Mouse (Mus musculus) cerebellum, adult 8-10 months (tissue): ENCODE data around the gene Ash1l.
"Not testable (repeated sequence)": the region's sequence is repeated elsewhere in the genome, so short reads cannot be mapped to it uniquely, and the experiment has no call there.

ENCODE experiments used
- DNase-seq: peaks from one replicate; pipeline ENCODE4 v3.0.0; 2022

Gene Ash1l

DNA sequence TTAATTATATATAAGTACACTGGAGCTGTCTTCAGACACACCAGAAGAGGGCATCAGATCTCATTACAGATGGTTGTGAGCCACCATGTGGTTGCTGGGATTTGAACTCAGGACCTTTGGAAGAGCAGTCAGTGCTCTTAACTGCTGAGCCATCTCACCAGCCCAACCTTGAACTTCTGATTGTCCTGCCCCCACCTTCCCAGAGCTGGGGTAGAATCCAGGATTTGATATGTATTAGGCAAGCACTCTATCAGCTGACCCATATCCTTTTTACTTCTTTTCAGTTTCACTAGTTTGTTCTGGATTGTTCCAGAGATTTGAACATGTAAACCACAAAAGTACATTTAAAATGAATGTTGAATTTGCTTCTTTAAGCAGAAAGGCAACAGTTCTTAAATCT, 12.8 kb downstream of the Ash1l start:
- DNase-seq = not testable (repeated sequence)

- DNase-seq = no peak
Observed at GRCm38 (mm10) chr3:88975012-88975411, 24.6 kb downstream of the Ash1l start.

DNA sequence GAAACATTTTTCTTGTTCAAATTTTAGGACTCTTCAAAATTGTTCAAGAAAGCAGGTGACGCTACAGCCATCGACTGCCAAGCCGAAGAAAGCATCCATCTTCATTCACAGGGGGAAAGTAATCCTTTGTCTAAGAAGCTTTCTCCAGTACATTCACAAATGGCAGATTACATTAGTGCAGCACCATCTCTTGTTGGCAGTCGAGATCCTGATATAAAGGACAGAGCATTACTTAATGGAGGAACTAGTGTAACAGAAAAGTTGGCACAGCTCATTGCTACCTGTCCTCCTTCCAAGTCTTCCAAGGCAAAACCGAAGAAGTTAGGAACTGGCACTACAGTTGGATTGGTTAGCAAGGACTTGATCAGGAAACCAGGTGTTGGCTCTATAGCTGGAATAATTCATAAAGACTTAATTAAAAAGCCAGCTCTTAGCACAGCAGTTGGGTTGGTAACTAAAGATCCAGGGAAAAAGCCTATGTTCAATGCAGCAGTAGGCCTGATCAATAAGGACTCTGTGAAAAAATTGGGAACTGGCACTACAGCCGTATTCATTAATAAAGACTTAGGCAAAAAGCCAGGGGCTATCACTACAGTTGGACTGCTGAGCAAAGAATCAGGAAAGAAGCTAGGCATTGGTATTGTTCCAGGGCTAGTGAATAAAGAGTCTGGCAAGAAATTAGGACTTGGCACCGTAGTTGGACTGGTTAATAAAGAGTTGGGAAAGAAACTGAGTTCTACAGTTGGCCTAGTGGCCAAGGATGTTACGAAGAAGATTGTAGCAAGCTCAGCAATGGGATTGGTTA, 31.0 kb downstream of the Ash1l start:
- no peak for DNase-seq

- DNase-seq = no peak
Observed at GRCm38 (mm10) chr3:88983921-88984381, 33.5 kb downstream of the Ash1l start.

DNA sequence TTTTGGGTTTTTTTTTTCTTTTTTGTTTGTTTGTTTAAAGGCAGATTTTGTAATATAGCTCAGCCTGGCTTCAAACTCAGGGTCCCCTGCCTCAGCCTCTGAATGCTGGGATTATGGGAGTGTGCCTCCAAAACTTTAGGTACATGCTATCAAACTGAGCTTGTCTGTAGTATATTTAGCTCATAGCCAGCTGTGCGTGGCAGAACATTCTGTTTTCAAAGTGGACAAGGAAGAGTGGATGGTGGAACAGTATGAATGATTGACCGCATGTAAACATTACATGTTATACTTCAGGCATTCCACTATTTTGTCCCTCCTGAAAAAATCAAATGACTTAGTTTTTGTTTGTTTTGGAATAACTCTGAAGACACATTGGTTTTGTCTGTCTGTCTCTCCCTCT, 42.4 kb downstream of the Ash1l start:
- no peak for DNase-seq

GRCm38 (mm10) chr3:89001536-89001935, 51.1 kb downstream of the Ash1l start:
- DNase-seq = no peak

GRCm38 (mm10) chr3:89030896-89031295, 80.5 kb downstream of the Ash1l start:
- DNase-seq = not testable (repeated sequence)

DNA sequence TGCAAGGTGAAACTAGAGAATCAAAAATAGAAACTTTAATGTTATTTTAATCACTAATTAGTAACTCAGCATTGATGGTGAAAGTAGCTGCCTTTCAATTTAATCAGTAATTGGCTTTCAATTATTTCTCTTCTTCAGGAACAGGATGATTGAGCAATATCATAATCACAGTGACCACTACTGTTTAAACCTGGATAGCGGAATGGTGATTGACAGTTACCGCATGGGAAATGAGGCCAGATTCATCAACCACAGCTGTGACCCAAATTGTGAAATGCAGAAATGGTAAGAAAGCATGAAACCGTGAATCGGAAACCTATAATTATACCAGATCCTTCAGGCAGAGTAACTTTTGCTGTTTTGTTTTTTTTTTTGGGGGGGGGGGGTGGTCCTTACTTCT, 92.9 kb downstream of the Ash1l start:
- DNase-seq = no peak

GRCm38 (mm10) chr3:89058361-89058760, 107.9 kb downstream of the Ash1l start:
- no peak for DNase-seq

DNA sequence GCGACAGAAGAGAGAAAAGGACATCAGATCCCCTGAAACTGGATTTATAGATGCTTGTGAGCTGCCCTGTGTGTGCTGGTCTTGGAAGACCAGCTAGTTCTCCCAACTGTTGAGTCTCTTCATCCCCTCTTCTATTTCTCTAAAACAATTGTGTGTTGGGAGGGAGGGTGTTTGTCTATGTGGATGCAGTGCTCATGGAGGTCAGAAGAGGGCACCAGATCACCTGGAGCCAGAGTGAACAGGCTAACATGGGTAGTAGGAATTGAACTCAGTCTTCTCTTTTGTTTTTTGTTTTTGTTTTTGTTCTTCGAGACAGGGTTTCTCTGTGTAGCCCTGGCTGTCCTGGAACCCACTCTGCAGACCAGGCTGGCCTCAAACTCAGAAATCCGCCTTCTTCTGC, 108.4 kb downstream of the Ash1l start:
- peak; percentile 29 for DNase-seq

GRCm38 (mm10) chr3:89061696-89062095, 111.3 kb downstream of the Ash1l start:
- no peak for DNase-seq

DNA sequence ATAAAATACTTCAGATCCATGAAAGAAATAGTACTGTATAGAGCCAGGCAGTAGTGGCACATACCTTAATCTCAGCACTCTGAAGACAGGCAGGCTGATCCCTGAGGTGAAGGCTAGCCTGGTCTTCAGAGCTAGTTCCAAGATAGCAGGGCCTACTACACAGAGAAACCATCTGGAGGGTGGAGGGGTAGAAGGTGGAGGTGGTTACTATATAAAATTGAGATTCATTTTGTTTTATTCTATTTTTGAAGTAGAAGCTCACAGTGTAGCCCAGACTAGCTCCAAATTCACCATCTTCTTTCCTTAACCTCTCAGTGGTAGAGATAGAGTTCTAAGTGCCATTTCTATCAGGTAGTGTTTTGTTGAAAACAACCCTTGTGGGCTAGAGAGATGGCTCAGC, 116.8 kb downstream of the Ash1l start:
- no peak for DNase-seq

- DNase-seq = no peak
Observed at GRCm38 (mm10) chr3:89077383-89077782, 127.0 kb downstream of the Ash1l start.

GRCm38 (mm10) chr3:89082287-89082686, 131.9 kb downstream of the Ash1l start:
- not testable (repeated sequence) for DNase-seq

GRCm38 (mm10) chr3:89084133-89084532, 133.7 kb downstream of the Ash1l start:
- DNase-seq = no peak

DNA sequence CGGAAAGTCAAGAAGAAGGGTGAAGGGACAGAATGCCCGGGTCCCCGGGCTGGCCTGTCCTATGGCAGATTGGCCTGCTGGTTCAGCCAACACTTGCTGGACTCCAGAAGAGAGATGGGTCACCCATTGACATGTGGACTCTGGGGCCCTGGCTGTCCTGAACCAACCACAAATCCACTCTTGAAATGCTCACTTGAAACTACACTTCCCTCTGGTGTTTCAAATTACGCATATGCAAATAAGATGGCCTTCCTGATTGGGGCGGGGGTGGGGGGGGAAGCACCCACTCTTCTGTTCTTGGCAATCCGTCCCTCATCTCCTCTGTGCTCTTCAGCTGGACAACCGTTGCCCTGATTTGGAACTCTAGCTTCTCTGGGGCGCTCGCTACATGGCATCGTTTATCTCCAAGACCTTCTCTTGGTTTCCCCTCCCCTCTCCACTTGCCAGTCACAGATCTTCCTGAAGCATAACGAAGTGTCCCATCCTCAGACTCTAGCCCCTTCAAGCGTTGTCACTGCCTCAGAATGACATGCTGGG, 134.3 kb downstream of the Ash1l start:
- no peak for DNase-seq

- peak; percentile 78 for DNase-seq
Observed at GRCm38 (mm10) chr3:89087338-89088110, 137.1 kb downstream of the Ash1l start.

DNA sequence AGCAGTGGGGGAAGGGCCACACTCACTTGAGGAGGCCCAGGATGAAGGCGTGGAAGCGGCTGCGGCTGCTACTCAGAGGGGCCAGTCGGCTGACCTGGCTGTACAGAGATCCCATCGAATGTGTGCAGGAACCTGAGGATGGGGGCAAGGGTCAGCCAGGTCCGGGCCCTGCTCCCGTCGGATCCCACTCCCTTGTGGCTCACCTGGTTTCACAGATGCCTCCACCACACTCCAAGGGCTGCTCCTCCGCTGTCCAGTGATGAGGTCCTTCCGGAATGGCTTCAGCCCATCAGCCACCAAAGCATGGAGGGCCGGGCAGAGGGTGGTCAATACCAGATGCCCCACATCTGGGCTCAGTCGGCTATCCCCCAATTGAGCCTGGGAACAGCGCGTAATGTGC, 138.6 kb downstream of the Ash1l start:
- DNase-seq = peak; percentile 27

DNA sequence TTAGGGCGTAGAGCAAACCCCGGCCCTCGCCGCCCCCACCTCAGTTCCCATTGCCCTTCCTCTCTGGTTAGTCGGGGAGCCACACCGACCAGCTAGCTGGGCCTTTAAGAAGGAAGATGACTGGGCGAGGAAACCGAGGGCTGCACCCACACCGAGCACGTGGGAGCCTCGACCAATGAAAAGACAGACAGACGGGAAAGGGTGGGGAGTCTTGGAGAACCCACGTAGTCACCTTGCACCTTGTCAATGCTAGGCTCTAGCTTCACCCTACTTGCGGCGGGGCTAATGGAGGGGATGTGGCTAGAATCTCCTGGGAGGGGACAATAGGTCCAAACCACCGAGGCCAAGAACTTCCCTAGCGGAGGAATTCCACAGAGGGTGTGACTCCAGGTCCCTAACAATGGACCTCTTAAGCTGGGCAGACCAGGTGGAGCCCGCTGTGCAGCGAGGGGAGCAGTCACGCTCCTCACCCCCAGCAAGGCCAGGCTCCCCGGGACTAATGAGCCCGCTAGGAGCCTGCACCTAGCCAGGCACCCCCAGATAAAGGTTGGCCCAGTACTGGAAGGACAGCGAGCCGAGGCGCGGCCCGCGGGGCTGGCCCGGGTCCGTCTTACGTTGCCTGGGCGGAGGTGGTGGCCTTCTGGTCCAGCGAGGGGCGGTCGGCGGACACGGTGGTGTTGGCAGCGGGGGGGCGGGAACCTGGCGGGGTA, 139.6 kb downstream of the Ash1l start:
- DNase-seq = peak; percentile 84

DNA sequence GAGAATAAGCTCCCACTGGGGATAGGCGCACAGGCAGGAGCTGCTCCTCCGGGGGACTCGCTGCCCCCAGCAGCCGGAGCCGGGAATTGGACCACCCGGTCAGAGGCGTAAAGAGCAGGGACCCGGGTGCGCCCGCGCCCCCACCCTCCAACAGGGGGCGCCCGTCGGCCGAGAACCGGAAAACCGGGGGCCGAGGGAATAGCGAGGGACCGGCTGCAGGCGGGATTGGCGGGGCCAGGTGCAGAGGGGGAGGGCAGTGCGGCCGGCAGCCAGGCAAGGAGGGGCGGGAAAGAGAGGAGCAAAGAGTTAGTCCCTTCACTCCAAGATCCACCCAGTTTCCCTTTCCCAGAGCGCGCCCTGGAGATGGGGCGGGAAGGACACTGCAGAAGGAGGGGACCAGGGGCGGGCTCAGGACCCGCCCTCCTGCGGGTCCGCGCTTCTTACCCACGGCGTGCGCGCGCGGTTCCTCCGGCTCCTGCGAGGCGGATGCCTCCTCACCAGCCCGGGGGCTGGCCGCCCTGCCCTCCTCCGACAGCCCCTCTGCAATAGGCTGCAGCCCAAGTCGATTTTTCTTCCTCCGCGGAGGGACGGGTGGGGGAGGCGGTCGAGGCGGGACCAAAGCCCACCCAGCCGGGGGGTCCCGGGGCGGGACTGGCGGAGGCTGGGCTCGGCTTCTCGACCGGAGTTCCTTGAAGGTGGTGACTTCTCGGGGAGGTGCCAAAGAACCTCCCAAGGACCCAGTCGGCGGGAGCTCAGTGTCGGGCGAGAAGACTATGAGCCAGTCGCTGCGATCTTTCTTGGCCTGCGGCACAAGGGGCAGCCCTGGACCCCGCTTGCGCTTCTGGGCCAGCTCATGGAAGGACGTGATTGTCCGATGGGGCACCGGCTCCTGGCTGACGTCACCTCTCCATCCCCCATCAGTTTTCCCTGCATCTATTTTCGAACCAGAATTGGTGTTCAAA, 140.6 kb downstream of the Ash1l start:
- DNase-seq = peak; percentile 88

DNA sequence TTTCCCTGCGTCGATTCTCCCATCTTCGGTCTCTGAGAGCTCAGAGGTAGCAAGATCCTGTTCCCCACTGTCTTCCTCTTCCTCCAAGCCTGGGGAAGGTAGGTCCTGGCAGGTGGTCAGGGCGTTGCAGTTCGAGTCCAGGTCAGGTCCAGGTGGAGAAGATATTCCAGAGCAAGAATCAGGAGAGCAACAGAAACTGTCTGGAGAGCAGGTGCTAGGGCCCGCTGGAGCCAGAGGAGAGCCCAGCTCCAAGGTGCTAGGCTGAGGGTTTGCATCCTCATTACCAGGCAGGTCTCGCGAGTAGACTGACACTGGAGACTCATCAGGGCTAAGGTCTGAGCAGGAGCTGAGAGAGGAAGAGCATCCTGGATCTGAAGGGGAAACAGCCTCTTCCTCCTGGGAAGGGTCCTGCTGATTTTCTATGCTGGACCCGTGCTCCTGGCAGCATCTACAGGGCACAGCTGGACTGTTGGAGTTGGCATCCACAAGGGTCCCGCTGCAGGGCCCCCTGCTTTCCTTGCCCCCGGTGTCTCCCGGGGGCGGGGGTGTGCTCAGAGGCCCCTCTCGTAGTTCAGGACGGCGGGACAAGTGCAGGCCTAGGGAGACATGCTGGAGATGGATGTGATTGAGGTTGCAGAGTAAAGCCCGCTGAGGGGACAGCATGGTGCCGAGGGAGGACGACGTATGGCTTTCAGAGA, 141.5 kb downstream of the Ash1l start:
- DNase-seq = peak; percentile 48
